Mouse (Mus musculus) hindbrain, embryonic 13.5 days (tissue): Measurements from ENCODE around the gene Styx. TPM values are rescaled to one million over a fixed set of nuclear protein-coding genes. Genes with fewer than 3 reads are reported as not detected.
"Not testable (repeated sequence)": the region's sequence is repeated elsewhere in the genome, so short reads cannot be mapped to it uniquely, and the experiment has no call there.

Source experiments
- ATAC-seq: fragments of 200-750 bp; cut with Nextera tagmentation; 2 replicates; pipeline ENCODE4 v1.8.0; 2017; ENCODE audit warnings: moderate TSS enrichment; ENCODE audit not compliant: low FRiP score
- H3K27ac ChIP-seq: fragments of 300-500 bp; sonication (generic); 2 replicates; pipeline ENCODE4 v1.5.1; 2015; ENCODE audit warnings: inconsistent platforms, mild to moderate bottlenecking, moderate library complexity
- H3K27me3 ChIP-seq: fragments of 300-500 bp; sonication (generic); 2 replicates; pipeline ENCODE4 v1.6.1; 2015; ENCODE audit warnings: mild to moderate bottlenecking, inconsistent platforms
- H3K36me3 ChIP-seq: fragments of 300-500 bp; sonication (generic); 2 replicates; pipeline ENCODE4 v1.6.1; 2015; ENCODE audit warnings: mild to moderate bottlenecking, inconsistent platforms
- H3K4me1 ChIP-seq: fragments of 300-500 bp; sonication (generic); replicated peaks from 2 replicates; pipeline ENCODE4 v1.6.1; 2015; ENCODE audit warnings: inconsistent platforms
- H3K4me2 ChIP-seq: fragments of 300-500 bp; sonication (generic); 2 replicates; pipeline ENCODE4 v1.6.1; 2015; ENCODE audit warnings: inconsistent platforms, mild to moderate bottlenecking, moderate library complexity
- H3K4me3 ChIP-seq: fragments of 300-500 bp; sonication (generic); 2 replicates; pipeline ENCODE4 v1.5.1; 2015; ENCODE audit warnings: mild to moderate bottlenecking, inconsistent platforms
- H3K9ac ChIP-seq: fragments of 300-500 bp; sonication (generic); 2 replicates; pipeline ENCODE4 v1.6.1; 2015; ENCODE audit warnings: mild to moderate bottlenecking, inconsistent platforms
- H3K9me3 ChIP-seq: fragments of 300-500 bp; sonication (generic); 2 replicates; pipeline ENCODE4 v1.6.1; 2016; ENCODE audit warnings: inconsistent platforms
- WGBS: fragments of 180-500 bp; shearing (Covaris S2); methylation state at CpG from one replicate; pipeline ENCODE4 v1.1.7; 2015; 5-methylcytosine and 5-hydroxymethylcytosine counted together
- polyA plus RNA-seq: library from polyadenylated mRNA; unstranded; fragments of >200 nt; fragmentation: Nextera tagmentation; extraction: Ambion mirVana; gene quantifications from 2 replicates; pipeline ENCODE4 v1.2.1, GENCODE M21; 2015

Gene Styx
- polyA plus RNA-seq, 1 experiment from 2014 or later = 60.5 TPM

- H3K27me3 ChIP-seq = no peaks in the 10 kb centered on the region
- H3K4me2 ChIP-seq = no peak overlapping the region
- H3K9me3 ChIP-seq = no peaks in the 10 kb centered on the region
- no peak overlapping the region for H3K9ac ChIP-seq
- no peaks in the 10 kb centered on the region for H3K4me1 ChIP-seq
- H3K27ac ChIP-seq = no peak overlapping the region
- no peak overlapping the region for H3K4me3 ChIP-seq
- 89% methylated on average over 6 of the region's 6 CpGs for WGBS
- no peak for ATAC-seq
- peaks cover 23% of the 10 kb centered on the region for H3K36me3 ChIP-seq
Measured at GRCm38 (mm10) chr14:45380756-45381155, 29.9 kb downstream of the Styx start.

- Histone ChIP-seq H3K27me3 (no peaks in the 10 kb centered on the region), H3K27ac (no peak overlapping the region), H3K4me1 (peaks cover 7% of the 10 kb centered on the region), H3K4me3 (no peak overlapping the region), H3K36me3 (peaks cover 23% of the 10 kb centered on the region), H3K4me2 (no peak overlapping the region), H3K9ac (no peak overlapping the region), H3K9me3 (no peaks in the 10 kb centered on the region)
- 85% methylated on average over 4 of the region's 4 CpGs for WGBS
- no peak for ATAC-seq
Measured at GRCm38 (mm10) chr14:45382912-45383311, 32.0 kb downstream of the Styx start.

- H3K27ac ChIP-seq = no peak overlapping the region
- H3K4me1 ChIP-seq = peaks cover 17% of the 10 kb centered on the region
- ATAC-seq = no peak
- no peaks in the 10 kb centered on the region for H3K9me3 ChIP-seq
- no peak overlapping the region for H3K9ac ChIP-seq
- H3K27me3 ChIP-seq = no peaks in the 10 kb centered on the region
- WGBS = 98% methylated on average over 2 of the region's 2 CpGs
- no peak overlapping the region for H3K4me2 ChIP-seq
- H3K4me3 ChIP-seq = no peak overlapping the region
- H3K36me3 ChIP-seq = peaks cover 9% of the 10 kb centered on the region
Measured at GRCm38 (mm10) chr14:45385596-45385995, 34.7 kb downstream of the Styx start.

- no peaks in the 10 kb centered on the region for H3K27me3 ChIP-seq
- H3K4me3 ChIP-seq = peak overlapping the region; percentile 86
- H3K9ac ChIP-seq = 0 out of 2 replicates have a peak overlapping the region, but pooled peaks have one; percentile 91
- H3K9me3 ChIP-seq = no peaks in the 10 kb centered on the region
- H3K27ac ChIP-seq = no peak overlapping the region
- 19% methylated on average over 2 of the region's 2 CpGs for WGBS
- H3K36me3 ChIP-seq = peaks cover 2% of the 10 kb centered on the region
- H3K4me1 ChIP-seq = peaks cover 17% of the 10 kb centered on the region
- ATAC-seq = no peak
- peak overlapping the region; percentile 79 for H3K4me2 ChIP-seq
Measured at GRCm38 (mm10) chr14:45387480-45387879, 36.6 kb downstream of the Styx start.

GRCm38 (mm10) chr14:45388345-45389181 lies 37.7 kb downstream of the Styx start:
- Histone ChIP-seq H3K9ac (peak overlapping the region; percentile 91), H3K27me3 (no peaks in the 10 kb centered on the region), H3K27ac (peak overlapping the region; percentile 84), H3K4me2 (peak overlapping the region; percentile 79), H3K36me3 (no peaks in the 10 kb centered on the region), H3K9me3 (no peaks in the 10 kb centered on the region), H3K4me1 (peaks cover 17% of the 10 kb centered on the region), H3K4me3 (peak overlapping the region; percentile 86)
- peak; percentile 98 for ATAC-seq
- under 1% methylated on average over 66 of the region's 71 CpGs for WGBS

- Histone ChIP-seq H3K4me1 (peaks cover 17% of the 10 kb centered on the region), H3K4me2 (peak overlapping the region; percentile 79), H3K9ac (peak overlapping the region; percentile 91), H3K36me3 (no peaks in the 10 kb centered on the region), H3K4me3 (peak overlapping the region; percentile 86), H3K27ac (peak overlapping the region; percentile 84), H3K27me3 (no peaks in the 10 kb centered on the region), H3K9me3 (no peaks in the 10 kb centered on the region)
- WGBS = 25% methylated on average over 3 of the region's 3 CpGs
- no peak for ATAC-seq
Measured at GRCm38 (mm10) chr14:45389194-45389593, 38.3 kb downstream of the Styx start.

GRCm38 (mm10) chr14:45399836-45400235 lies 48.9 kb downstream of the Styx start:
- Histone ChIP-seq H3K4me3 (no peak overlapping the region), H3K9ac (no peak overlapping the region), H3K9me3 (no peaks in the 10 kb centered on the region), H3K4me1 (no peaks in the 10 kb centered on the region), H3K27ac (no peak overlapping the region), H3K27me3 (no peaks in the 10 kb centered on the region), H3K4me2 (no peak overlapping the region), H3K36me3 (no peaks in the 10 kb centered on the region)
- no peak for ATAC-seq
- 82% methylated on average over 3 of the region's 3 CpGs for WGBS

- Histone ChIP-seq H3K36me3 (no peaks in the 10 kb centered on the region), H3K4me1 (no peaks in the 10 kb centered on the region), H3K4me2 (no peak overlapping the region), H3K4me3 (no peak overlapping the region), H3K9me3 (no peaks in the 10 kb centered on the region), H3K27me3 (no peaks in the 10 kb centered on the region), H3K9ac (no peak overlapping the region), H3K27ac (no peak overlapping the region)
- ATAC-seq = no peak
- 86% methylated on average over 7 of the region's 7 CpGs for WGBS
Measured at GRCm38 (mm10) chr14:45403651-45404050, 52.8 kb downstream of the Styx start.

- WGBS = 88% methylated on average over 2 of the region's 3 CpGs
- not testable (repeated sequence) for H3K9ac ChIP-seq, H3K4me2 ChIP-seq, H3K4me1 ChIP-seq, H3K9me3 ChIP-seq, H3K36me3 ChIP-seq, ATAC-seq, H3K27me3 ChIP-seq, H3K27ac ChIP-seq, H3K4me3 ChIP-seq
Measured at GRCm38 (mm10) chr14:45404813-45405212, 53.9 kb downstream of the Styx start, which contains the start of gene Gnpnat1. Gnpnat1 (minus strand) TSS chr14:45404913.

GRCm38 (mm10) chr14:45416265-45416664 lies 65.4 kb downstream of the Styx start:
- H3K4me2 ChIP-seq = no peak overlapping the region
- no peaks in the 10 kb centered on the region for H3K27me3 ChIP-seq
- no peaks in the 10 kb centered on the region for H3K9me3 ChIP-seq
- no peaks in the 10 kb centered on the region for H3K36me3 ChIP-seq
- no peak for ATAC-seq
- no peak overlapping the region for H3K4me3 ChIP-seq
- 94% methylated on average over 4 of the region's 4 CpGs for WGBS
- no peak overlapping the region for H3K9ac ChIP-seq
- no peak overlapping the region for H3K27ac ChIP-seq
- H3K4me1 ChIP-seq = no peaks in the 10 kb centered on the region

GRCm38 (mm10) chr14:45418553-45418952 lies 67.7 kb downstream of the Styx start:
- Histone ChIP-seq H3K4me3 (no peak overlapping the region), H3K27ac (no peak overlapping the region), H3K27me3 (no peaks in the 10 kb centered on the region), H3K4me1 (no peaks in the 10 kb centered on the region), H3K4me2 (no peak overlapping the region), H3K9me3 (no peaks in the 10 kb centered on the region), H3K36me3 (no peaks in the 10 kb centered on the region), H3K9ac (no peak overlapping the region)
- no peak for ATAC-seq
- 89% methylated on average over 3 of the region's 3 CpGs for WGBS

- Histone ChIP-seq H3K4me1 (no peaks in the 10 kb centered on the region), H3K27me3 (no peaks in the 10 kb centered on the region), H3K27ac (no peak overlapping the region), H3K9me3 (no peaks in the 10 kb centered on the region), H3K9ac (no peak overlapping the region), H3K36me3 (no peaks in the 10 kb centered on the region), H3K4me2 (no peak overlapping the region), H3K4me3 (no peak overlapping the region)
- ATAC-seq = no peak
- 85% methylated on average over 4 of the region's 4 CpGs for WGBS
Measured at GRCm38 (mm10) chr14:45419323-45419722, 68.4 kb downstream of the Styx start.

- 66% methylated on average over 4 of the region's 4 CpGs for WGBS
- no peaks in the 10 kb centered on the region for H3K4me1 ChIP-seq
- no peak overlapping the region for H3K27ac ChIP-seq
- peaks cover 8% of the 10 kb centered on the region; the same call in 1 of the 2 replicates for H3K9me3 ChIP-seq
- no peak overlapping the region for H3K4me2 ChIP-seq
- H3K4me3 ChIP-seq = no peak overlapping the region
- no peak overlapping the region for H3K9ac ChIP-seq
- H3K27me3 ChIP-seq = no peaks in the 10 kb centered on the region
- no peaks in the 10 kb centered on the region for H3K36me3 ChIP-seq
- no peak for ATAC-seq
Measured at GRCm38 (mm10) chr14:45422371-45422770, 71.5 kb downstream of the Styx start.
